Mouse (Mus musculus) thymus, postnatal 25 days (tissue): ENCODE measurements around the gene Pwwp2b.

Experiments used
- DNase-seq: peaks from one replicate; pipeline ENCODE4 v3.0.0; 2022

The Pwwp2b gene

GRCm38 (mm10) chr7:139266431-139266830 is 18.1 kb downstream of the Pwwp2b start:
- DNase-seq: no peak

- no peak for DNase-seq
Measured at GRCm38 (mm10) chr7:139266886-139267870, 18.9 kb downstream of the Pwwp2b start.

GRCm38 (mm10) chr7:139270738-139271137 is 22.5 kb downstream of the Pwwp2b start:
- no peak for DNase-seq

GRCm38 (mm10) chr7:139271871-139272270 is 23.6 kb downstream of the Pwwp2b start:
- no peak for DNase-seq

GRCm38 (mm10) chr7:139272639-139273396 is 24.5 kb downstream of the Pwwp2b start:
- DNase-seq: no peak

- DNase-seq: no peak
Measured at GRCm38 (mm10) chr7:139273397-139273719, 25.1 kb downstream of the Pwwp2b start.

GRCm38 (mm10) chr7:139275586-139275985 is 27.3 kb downstream of the Pwwp2b start:
- DNase-seq: no peak

GRCm38 (mm10) chr7:139276150-139276549 is 27.9 kb downstream of the Pwwp2b start:
- no peak for DNase-seq

- no peak for DNase-seq
Measured at GRCm38 (mm10) chr7:139277536-139277935, 29.3 kb downstream of the Pwwp2b start.

GRCm38 (mm10) chr7:139279571-139279970 is 31.3 kb downstream of the Pwwp2b start:
- no peak for DNase-seq

GRCm38 (mm10) chr7:139280044-139280443 is 31.8 kb downstream of the Pwwp2b start:
- DNase-seq: no peak

GRCm38 (mm10) chr7:139281195-139281594 is 32.9 kb downstream of the Pwwp2b start:
- DNase-seq: no peak

- no peak for DNase-seq
Measured at GRCm38 (mm10) chr7:139282037-139282436, 33.8 kb downstream of the Pwwp2b start.

GRCm38 (mm10) chr7:139285295-139285943 is 37.1 kb downstream of the Pwwp2b start:
- no peak for DNase-seq

- DNase-seq: no peak
Measured at GRCm38 (mm10) chr7:139288540-139288939, 40.3 kb downstream of the Pwwp2b start.

GRCm38 (mm10) chr7:139293350-139293749 is 45.1 kb downstream of the Pwwp2b start:
- DNase-seq: no peak

GRCm38 (mm10) chr7:139294076-139294475 is 45.8 kb downstream of the Pwwp2b start:
- no peak for DNase-seq

GRCm38 (mm10) chr7:139295653-139296052 is 47.4 kb downstream of the Pwwp2b start:
- no peak for DNase-seq

GRCm38 (mm10) chr7:139296552-139297100 is 48.3 kb downstream of the Pwwp2b start:
- DNase-seq: no peak

GRCm38 (mm10) chr7:139298446-139298845 is 50.2 kb downstream of the Pwwp2b start:
- DNase-seq: no peak

- DNase-seq: peak; percentile 85
Measured at GRCm38 (mm10) chr7:139299424-139299823, 51.1 kb downstream of the Pwwp2b start.

GRCm38 (mm10) chr7:139300423-139300822 is 52.1 kb downstream of the Pwwp2b start:
- DNase-seq: no peak

- no peak for DNase-seq
Measured at GRCm38 (mm10) chr7:139301505-139301904, 53.2 kb downstream of the Pwwp2b start.
